Mouse (Mus musculus): ENCODE data around the gene Nsf.
"Not testable (repeated sequence)": the region's sequence is repeated elsewhere in the genome, so short reads cannot be mapped to it uniquely, and the experiment has no call there.

Nsf gene

DNA sequence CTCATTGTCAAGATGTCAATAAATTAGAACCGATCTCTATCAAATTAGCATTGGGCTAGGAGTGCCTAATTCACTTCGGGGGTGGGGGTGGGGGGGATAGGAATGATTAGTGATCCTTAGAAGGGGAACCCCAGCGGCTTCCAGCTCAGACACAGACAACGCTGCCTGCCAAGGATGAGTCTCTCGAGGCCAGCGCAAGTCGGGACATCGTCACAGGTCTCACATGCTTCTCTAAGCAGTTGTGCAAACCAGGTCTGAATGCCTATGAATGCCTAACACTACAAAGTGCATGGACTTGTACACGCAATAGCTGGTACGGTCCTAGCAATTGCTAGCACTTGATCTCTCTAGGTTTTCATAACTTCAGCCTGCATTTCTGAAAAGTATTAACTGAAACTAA, 62.1 kb downstream of the Nsf start:
- DNase-seq, result no peak

GRCm38 (mm10) chr11:103890337-103891186, 63.3 kb downstream of the Nsf start:
- DNase-seq, result peak; percentile 28 to 29

DNA sequence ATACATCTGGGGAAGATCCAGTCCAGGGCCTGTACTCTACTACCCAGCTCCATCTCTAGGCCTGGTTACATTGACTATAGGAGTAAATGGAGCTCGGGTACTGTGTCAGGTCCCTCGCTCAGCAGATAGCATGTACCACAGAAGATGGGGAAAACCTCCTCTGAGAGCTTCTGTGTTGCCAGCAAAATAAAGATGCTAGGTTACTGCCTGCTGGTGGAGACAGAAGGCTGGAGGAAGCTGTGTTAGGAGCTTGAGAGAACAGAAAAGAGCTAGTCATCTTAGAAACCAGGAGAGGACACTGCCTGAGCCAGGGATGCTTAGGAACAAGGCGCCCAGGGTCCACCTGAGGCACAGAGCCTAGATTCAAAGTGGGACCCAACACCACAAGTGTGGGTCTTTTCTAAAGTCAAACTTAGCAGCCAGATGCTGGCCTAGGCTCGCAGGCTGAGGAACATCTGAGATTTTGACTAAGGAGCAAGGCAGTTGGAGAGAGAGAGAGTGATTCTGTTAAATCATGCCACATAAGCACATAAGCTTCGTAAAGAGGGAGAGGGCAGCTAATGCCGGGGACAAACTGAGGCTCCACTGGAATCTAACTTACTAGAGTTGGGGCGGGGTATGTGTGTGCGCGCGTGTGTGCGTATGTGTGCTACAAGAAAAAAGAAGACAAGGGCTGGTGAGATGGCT, 66.0 kb downstream of the Nsf start:
- DNase-seq, result no peak

DNA sequence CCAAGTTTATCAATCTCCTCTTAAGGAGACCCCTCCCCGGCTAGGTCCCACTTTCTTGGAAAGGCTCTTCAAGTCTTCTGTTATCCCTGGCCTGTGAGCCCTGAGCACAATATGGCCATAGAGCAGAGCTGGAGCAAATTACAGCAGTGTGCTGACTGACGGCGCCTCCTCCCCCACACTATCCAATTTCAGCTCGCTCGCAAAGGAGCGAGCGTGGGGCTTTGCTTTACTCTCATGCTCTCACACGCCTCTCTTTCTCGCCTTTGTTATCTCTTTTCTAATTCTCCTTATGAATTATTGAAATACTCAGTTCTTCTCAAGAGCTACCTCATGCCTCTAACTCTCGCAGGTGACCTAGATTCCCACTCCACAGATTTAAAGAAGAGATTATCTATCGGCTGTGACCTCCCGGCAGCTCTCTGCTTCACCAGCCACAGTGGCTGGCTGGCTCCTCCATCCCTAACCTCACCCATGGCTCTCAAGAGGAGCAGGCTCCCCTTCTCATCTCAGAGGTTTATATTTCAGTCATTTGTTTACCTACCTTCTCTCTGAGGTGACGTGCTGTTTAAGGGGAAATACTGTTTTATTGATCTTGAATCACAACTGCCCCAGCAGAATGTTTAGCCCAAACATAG, 69.0 kb downstream of the Nsf start:
- DNase-seq, result no peak

- no peak for DNase-seq
Measured at GRCm38 (mm10) chr11:103883793-103884192, 70.1 kb downstream of the Nsf start.

DNA sequence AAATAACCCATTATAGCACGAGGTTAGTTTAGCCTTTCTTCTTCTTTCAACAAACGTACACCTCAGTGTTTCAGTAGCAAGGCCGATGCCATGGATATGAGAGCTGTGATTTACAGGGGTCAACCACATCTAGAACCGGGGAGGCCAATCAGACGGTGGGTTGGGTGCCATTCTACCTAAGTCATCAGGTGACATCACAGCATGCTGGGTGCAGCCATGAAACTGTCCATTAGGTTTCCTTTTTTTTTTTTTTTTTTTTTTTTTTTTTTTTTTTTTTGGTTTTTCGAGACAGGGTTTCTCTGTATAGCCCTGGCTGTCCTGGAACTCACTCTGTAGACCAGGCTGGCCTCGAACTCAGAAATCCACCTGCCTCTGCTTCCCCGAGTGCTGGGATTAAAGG, 74.4 kb downstream of the Nsf start:
- not testable (repeated sequence) for DNase-seq

- DNase-seq, result no peak
Measured at GRCm38 (mm10) chr11:103878441-103878840, 75.4 kb downstream of the Nsf start.

GRCm38 (mm10) chr11:103870352-103870751, 83.5 kb downstream of the Nsf start:
- DNase-seq, result no peak

GRCm38 (mm10) chr11:103867702-103868101, 86.2 kb downstream of the Nsf start:
- no peak for DNase-seq

DNA sequence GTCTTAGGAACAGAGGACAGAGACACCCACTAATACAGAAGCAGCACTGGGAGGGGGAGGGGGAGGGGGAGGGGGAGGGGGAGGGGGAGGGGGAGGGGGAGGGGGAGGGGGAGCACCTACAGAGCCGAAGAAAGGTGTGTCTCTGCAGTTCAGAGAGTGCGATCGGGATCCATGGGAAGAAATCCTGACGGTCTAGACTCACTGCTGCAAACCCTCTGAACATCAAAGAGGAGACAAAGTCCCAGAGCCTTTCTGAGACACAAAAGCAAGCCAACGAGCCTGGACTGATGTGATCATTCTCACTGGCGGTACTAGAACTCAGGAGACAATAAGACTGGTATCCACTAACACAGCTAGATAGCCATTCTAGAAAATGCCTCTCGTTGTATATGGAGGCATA, 88.5 kb downstream of the Nsf start:
- no peak for DNase-seq

- DNase-seq, result no peak
Measured at GRCm38 (mm10) chr11:103864486-103864885, 89.4 kb downstream of the Nsf start.

- no peak for DNase-seq
Measured at GRCm38 (mm10) chr11:103862951-103863350, 90.9 kb downstream of the Nsf start.

GRCm38 (mm10) chr11:103859933-103860610, 93.8 kb downstream of the Nsf start:
- no peak for DNase-seq

DNA sequence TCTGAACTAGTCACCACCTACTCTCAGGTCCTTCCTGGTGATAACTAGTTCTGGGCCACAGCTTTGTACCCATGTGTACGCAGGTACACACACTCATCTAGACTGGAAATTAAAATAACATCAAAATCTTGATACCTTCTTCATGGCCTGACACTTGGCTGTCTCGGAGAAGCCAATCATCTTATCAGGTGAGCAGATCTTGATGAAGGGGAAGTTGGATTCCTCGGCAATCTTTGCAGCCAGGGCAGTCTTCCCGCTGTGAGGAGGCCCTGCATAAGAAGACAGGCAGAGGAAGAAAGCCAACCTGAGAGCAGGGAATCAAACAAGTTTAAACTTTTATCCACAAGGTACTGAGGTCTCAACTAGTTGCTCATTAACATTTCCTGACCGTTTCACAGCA, 95.1 kb downstream of the Nsf start:
- no peak for DNase-seq

DNA sequence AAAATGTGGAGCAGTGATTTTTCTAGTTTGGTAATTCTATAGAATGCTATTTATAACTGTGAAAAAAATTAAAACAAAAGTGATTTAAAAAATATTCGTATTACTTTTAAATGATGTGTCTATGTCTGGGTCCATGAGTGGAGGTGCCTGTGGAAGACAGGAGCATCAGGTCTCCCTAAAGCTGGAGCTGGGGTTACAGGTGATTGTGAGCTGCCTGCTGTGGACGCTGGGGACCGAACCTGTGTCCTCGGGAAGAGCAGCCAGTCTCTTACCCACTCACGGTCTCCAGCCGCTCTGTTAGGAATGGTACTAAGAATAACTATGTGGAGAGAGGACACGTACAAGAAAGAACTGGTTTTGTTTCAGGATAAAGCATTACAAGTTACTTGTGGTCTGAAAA, 97.2 kb downstream of the Nsf start:
- no peak for DNase-seq

DNA sequence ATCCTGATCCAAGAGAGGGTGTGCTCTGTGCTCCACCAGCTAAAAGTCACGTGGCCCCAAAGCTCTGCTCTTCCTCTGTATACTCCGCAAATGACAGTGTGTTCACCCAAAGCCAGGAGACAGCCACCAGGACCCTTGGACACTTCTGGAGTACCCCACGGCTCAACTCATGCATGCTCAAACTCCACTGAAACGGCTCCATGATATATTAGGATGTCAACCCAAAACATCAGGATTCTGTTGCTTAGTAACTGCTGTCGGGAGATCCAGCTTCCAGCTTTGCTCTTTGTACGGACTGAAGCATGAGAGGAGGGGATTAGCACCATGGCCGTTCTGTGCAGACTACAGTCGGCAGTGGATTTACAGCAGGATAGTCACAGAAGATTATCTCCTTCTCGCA, 99.6 kb downstream of the Nsf start:
- DNase-seq, result no peak

- DNase-seq, result no peak
Measured at GRCm38 (mm10) chr11:103853284-103853920, 100.5 kb downstream of the Nsf start.

- DNase-seq, result no peak
Measured at GRCm38 (mm10) chr11:103852590-103853283, 101.1 kb downstream of the Nsf start.

DNA sequence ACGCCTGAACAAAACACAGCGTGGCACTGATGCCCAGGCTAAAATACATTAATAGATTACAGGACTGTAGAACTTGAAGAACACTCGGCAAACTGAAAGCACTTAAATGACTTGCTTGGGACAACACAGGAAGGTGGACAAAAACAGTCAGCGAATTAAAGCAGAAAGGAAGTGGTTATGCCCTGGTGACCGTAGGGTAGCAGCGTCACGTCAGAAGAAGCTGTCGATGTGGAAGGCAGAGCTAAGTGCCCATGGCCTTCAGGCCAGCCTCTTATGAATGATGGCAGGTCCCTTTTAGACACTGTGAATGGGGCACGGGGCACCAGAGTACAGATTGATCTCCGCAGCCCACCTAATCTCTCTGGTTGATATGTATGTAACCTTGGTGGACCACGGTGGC, 105.6 kb downstream of the Nsf start:
- DNase-seq, result no peak

GRCm38 (mm10) chr11:103840834-103841233, 113.0 kb downstream of the Nsf start:
- peak; percentile 48 for DNase-seq

GRCm38 (mm10) chr11:103838955-103839354, 114.9 kb downstream of the Nsf start:
- DNase-seq, result no peak

GRCm38 (mm10) chr11:103832331-103832730, 121.5 kb downstream of the Nsf start:
- DNase-seq, result no peak
